Mouse (Mus musculus) MEL (cell line): ENCODE results near the gene Nkiras1. TPM values are rescaled to one million over a fixed set of nuclear protein-coding genes. Genes with fewer than 3 reads are reported as not detected.

Experiments used
- DNase-seq: peaks from one replicate; pipeline ENCODE4 v3.0.0; 2011; ENCODE audit warnings: low read depth, low spot score
- H3K27ac ChIP-seq: 2 replicates; pipeline ENCODE4 v1.5.1; 2012; ENCODE audit warnings: low read depth, mild to moderate bottlenecking, control low read depth, low read length, moderate library complexity; ENCODE audit not compliant: control insufficient read depth
- H3K27me3 ChIP-seq, 2 experiments: fragments of 150-350 bp in 1 of 2; sonication (generic) in 1 of 2; 2 replicates each; pipeline ENCODE4 v1.6.1; 2012; ENCODE audit warnings: low read length in 2 of 2, mild to moderate bottlenecking in 2 of 2, improper control_type of control experiment in 1 of 2, moderate library complexity in 1 of 2; ENCODE audit not compliant: insufficient read depth in 2 of 2, control insufficient read depth in 1 of 2
- H3K36me3 ChIP-seq, 2 experiments: 2 replicates each; pipeline ENCODE4 v1.6.1; 2012 to 2014; ENCODE audit warnings: low read length in 2 of 2, improper control_type of control experiment in 1 of 2, inconsistent platforms in 1 of 2, mild to moderate bottlenecking in 1 of 2; ENCODE audit not compliant: insufficient read depth in 2 of 2, control insufficient read depth in 1 of 2
- H3K4me1 ChIP-seq, 2 experiments: fragments of 150-350 bp in 1 of 2; sonication (generic) in 1 of 2; 2 replicates each; pipeline ENCODE4 v1.6.1; 2012; ENCODE audit warnings: low read length in 2 of 2, improper control_type of control experiment in 1 of 2, mild to moderate bottlenecking in 1 of 2; ENCODE audit not compliant: insufficient read depth in 2 of 2, control insufficient read depth in 1 of 2
- H3K4me3 ChIP-seq, 2 experiments: fragments of 150-350 bp in 1 of 2; sonication (generic) in 1 of 2; 2 replicates each; pipeline ENCODE4 v1.5.1; 2012; ENCODE audit warnings: low read depth in 2 of 2, low read length in 2 of 2, mild to moderate bottlenecking in 2 of 2, moderate library complexity in 2 of 2, control low read depth in 1 of 2, improper control_type of control experiment in 1 of 2; ENCODE audit not compliant: control insufficient read depth in 1 of 2, insufficient read depth in 1 of 2
- H3K79me2 ChIP-seq: 2 replicates; pipeline ENCODE4 v1.6.1; 2012; ENCODE audit warnings: mild to moderate bottlenecking, low read length, moderate library complexity; ENCODE audit not compliant: control insufficient read depth, poor library complexity, insufficient read depth
- H3K9ac ChIP-seq: 2 replicates; pipeline ENCODE4 v1.6.1; 2012; ENCODE audit warnings: low read depth, mild to moderate bottlenecking, control low read depth, low read length, moderate library complexity; ENCODE audit not compliant: control insufficient read depth, poor library complexity, severe bottlenecking
- H3K9me3 ChIP-seq: fragments of 150-350 bp; sonication (generic); replicated peaks from 2 replicates; pipeline ENCODE4 v1.6.1; 2012; ENCODE audit warnings: mild to moderate bottlenecking, low read length, improper control_type of control experiment, moderate library complexity; ENCODE audit not compliant: insufficient read depth
- CHD1 ChIP-seq: IDR thresholded peaks from 2 replicates; pipeline ENCODE4 v1.6.1; 2012; ENCODE audit warnings: low read depth, mild to moderate bottlenecking, inconsistent platforms, low read length, improper control_type of control experiment
- CHD2 ChIP-seq: IDR thresholded peaks from 2 replicates; pipeline ENCODE4 v1.6.1; 2011; ENCODE audit warnings: low read length, improper control_type of control experiment
- E2F4 ChIP-seq: IDR thresholded peaks from 2 replicates; pipeline ENCODE4 v1.6.1; 2011; ENCODE audit warnings: low read depth, low read length, improper control_type of control experiment, borderline replicate concordance
- ELF1 ChIP-seq: IDR thresholded peaks from 2 replicates; pipeline ENCODE4 v1.6.1; 2014; ENCODE audit warnings: low read depth, mild to moderate bottlenecking, inconsistent platforms, low read length, improper control_type of control experiment, moderate library complexity
- EP300 ChIP-seq, 2 experiments: IDR thresholded peaks; 2 replicates each; pipeline ENCODE4 v1.6.1; 2011; ENCODE audit warnings: improper control_type of control experiment in 2 of 2, low read length in 2 of 2, low read depth in 1 of 2, mild to moderate bottlenecking in 1 of 2
- ETS1 ChIP-seq: IDR thresholded peaks from 2 replicates; pipeline ENCODE4 v1.6.1; 2012; ENCODE audit warnings: low read depth, mild to moderate bottlenecking, inconsistent platforms, low read length, improper control_type of control experiment, moderate library complexity
- GABPA ChIP-seq: IDR thresholded peaks from 2 replicates; pipeline ENCODE4 v1.6.1; 2012; ENCODE audit warnings: low read depth, mild to moderate bottlenecking, inconsistent platforms, low read length, improper control_type of control experiment, moderate library complexity
- GATA1 ChIP-seq: IDR thresholded peaks from 2 replicates; pipeline ENCODE4 v1.6.1; 2011; ENCODE audit warnings: low read depth, low read length, improper control_type of control experiment
- JUND ChIP-seq: IDR thresholded peaks from 2 replicates; pipeline ENCODE4 v1.6.1; 2011; ENCODE audit warnings: low read depth, mild to moderate bottlenecking, improper control_type of control experiment, low read length
- KAT2A ChIP-seq: conservative IDR thresholded peaks from 2 replicates; pipeline ENCODE4 v1.6.1; 2012; ENCODE audit warnings: low read depth, low read length, improper control_type of control experiment, inconsistent platforms
- MAFK ChIP-seq: IDR thresholded peaks from 2 replicates; pipeline ENCODE4 v1.6.1; 2011; ENCODE audit warnings: low read depth, mild to moderate bottlenecking, low read length, improper control_type of control experiment, borderline replicate concordance
- MAZ ChIP-seq: IDR thresholded peaks from 2 replicates; pipeline ENCODE4 v1.6.1; 2012; ENCODE audit warnings: low read depth, mild to moderate bottlenecking, inconsistent platforms, low read length, improper control_type of control experiment
- MXI1 ChIP-seq: IDR thresholded peaks from 2 replicates; pipeline ENCODE4 v1.6.1; 2011; ENCODE audit warnings: mild to moderate bottlenecking, low read depth, low read length, improper control_type of control experiment
- NRF1 ChIP-seq: IDR thresholded peaks from 2 replicates; pipeline ENCODE4 v1.6.1; 2014; ENCODE audit warnings: low read depth, mild to moderate bottlenecking, inconsistent platforms, low read length, improper control_type of control experiment, moderate library complexity; ENCODE audit not compliant: poor library complexity, insufficient read depth, severe bottlenecking
- POLR2AphosphoS2 ChIP-seq: IDR thresholded peaks from 2 replicates; pipeline ENCODE4 v1.6.1; 2011; ENCODE audit warnings: low read length, improper control_type of control experiment
- POLR2AphosphoS5 ChIP-seq: IDR thresholded peaks from 2 replicates; pipeline ENCODE4 v1.6.1; 2012; ENCODE audit warnings: low read depth, borderline replicate concordance, mild to moderate bottlenecking, inconsistent platforms, low read length, moderate library complexity, mixed read lengths
- RAD21 ChIP-seq: IDR thresholded peaks from 2 replicates; pipeline ENCODE4 v1.6.1; 2011; ENCODE audit warnings: mild to moderate bottlenecking, low read depth, low read length, improper control_type of control experiment
- RCOR1 ChIP-seq: IDR thresholded peaks from 2 replicates; pipeline ENCODE4 v1.6.1; 2012; ENCODE audit warnings: low read depth, mild to moderate bottlenecking, inconsistent platforms, low read length, improper control_type of control experiment
- SMC3 ChIP-seq: IDR thresholded peaks from 2 replicates; pipeline ENCODE4 v1.6.1; 2011; ENCODE audit warnings: low read depth, low read length, improper control_type of control experiment
- TAL1 ChIP-seq: IDR thresholded peaks from 2 replicates; pipeline ENCODE4 v1.6.1; 2012; ENCODE audit warnings: mild to moderate bottlenecking, inconsistent platforms, low read length, moderate library complexity, mixed read lengths
- UBTF ChIP-seq: IDR thresholded peaks from 2 replicates; pipeline ENCODE4 v1.6.1; 2012; ENCODE audit warnings: low read depth, mild to moderate bottlenecking, inconsistent platforms, low read length, improper control_type of control experiment, moderate library complexity, borderline replicate concordance; ENCODE audit not compliant: insufficient read depth
- USF1 ChIP-seq: IDR thresholded peaks from 2 replicates; pipeline ENCODE4 v1.6.1; 2014; ENCODE audit warnings: low read depth, mild to moderate bottlenecking, inconsistent platforms, low read length, improper control_type of control experiment, moderate library complexity
- ZC3H11A ChIP-seq: IDR thresholded peaks from 2 replicates; pipeline ENCODE4 v1.6.1; 2012; ENCODE audit warnings: low read depth, mild to moderate bottlenecking, inconsistent platforms, low read length, improper control_type of control experiment
- ZMIZ1 ChIP-seq: IDR thresholded peaks from 2 replicates; pipeline ENCODE4 v1.6.1; 2012; ENCODE audit warnings: low read depth, mild to moderate bottlenecking, inconsistent platforms, low read length, improper control_type of control experiment, moderate library complexity
- ZNF384 ChIP-seq: IDR thresholded peaks from 2 replicates; pipeline ENCODE4 v1.6.1; 2012; ENCODE audit warnings: low read depth, mild to moderate bottlenecking, inconsistent platforms, low read length, improper control_type of control experiment
- polyA plus RNA-seq, 2 experiments: library from polyadenylated mRNA; stranded (reverse) in 1 of 2; unstranded in 1 of 2; fragments of >175 nt in 1 of 2; fragments of >200 nt in 1 of 2; gene quantifications; 2 replicates each; pipeline versions ENCODE4 v1.2.1 to v1.2.4; 2012; ENCODE audit warnings: low replicate concordance in 2 of 2, low read depth in 1 of 2; ENCODE audit not compliant: insufficient read length in 2 of 2, insufficient read depth in 1 of 2, missing spikeins in 1 of 2
- total RNA-seq: library from RNA; depleted of rRNA; stranded (reverse); fragments of 300-350 nt; gene quantifications from 2 replicates; pipeline ENCODE4 v1.2.3, GENCODE M21; 2012

The Nkiras1 gene
- total and polyA plus RNA-seq, 3 experiments, result 6.8 to 6.9 TPM; not detected in 1

DNA sequence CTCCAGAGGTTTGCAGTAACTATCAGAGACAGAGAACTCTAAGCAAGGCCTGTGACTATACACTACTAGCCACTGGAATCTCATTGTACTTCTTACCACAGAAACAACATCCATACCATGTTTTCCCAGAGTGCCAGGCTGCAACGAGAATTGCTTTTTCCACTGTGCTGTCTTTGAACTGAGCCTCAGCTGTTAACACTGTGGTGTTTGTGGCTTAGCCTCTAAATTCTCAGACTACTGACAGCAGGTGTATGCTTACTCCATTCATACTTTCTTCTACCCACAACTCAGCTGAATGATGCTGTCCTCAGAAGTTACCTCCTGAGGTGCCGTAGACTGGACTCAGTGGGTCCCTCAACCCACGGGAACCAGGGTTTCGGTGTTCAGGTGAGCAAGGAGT, 29.1 kb upstream of the Nkiras1 start:
- H3K27me3 ChIP-seq, result no peaks in the 10 kb centered on the region
- no peak overlapping the region for H3K9ac ChIP-seq
- H3K79me2 ChIP-seq, result peaks cover 2% of the 10 kb centered on the region; the same call in 1 of the 2 replicates
- H3K9me3 ChIP-seq, result no peaks in the 10 kb centered on the region
- no peak overlapping the region for H3K4me3 ChIP-seq
- peaks cover 2 to 4% of the 10 kb centered on the region in 2 experiments; a peak in 3 of 4 replicates for H3K4me1 ChIP-seq
- H3K36me3 ChIP-seq, result peaks cover 0 to 8% of the 10 kb centered on the region in 2 experiments; a peak in 2 of 4 replicates
- TF ChIP-seq USF1, result no peak
- TF ChIP-seq JUND, result no peak
- TF ChIP-seq CHD2, result no peak
- TF ChIP-seq POLR2AphosphoS2, result no peak
- no peak for TF ChIP-seq ELF1
- TF ChIP-seq MAZ, result no peak
- TF ChIP-seq ETS1, result no peak
- TF ChIP-seq NRF1, result no peak
- no peak for TF ChIP-seq POLR2AphosphoS5
- TF ChIP-seq SMC3, result no peak
- TF ChIP-seq GABPA, result no peak
- no peak for TF ChIP-seq RCOR1
- TF ChIP-seq CHD1, result no peak
- TF ChIP-seq ZNF384, result no peak
- TF ChIP-seq RAD21, result no peak
- TF ChIP-seq EP300 (IDR thresholded peaks at IDR 0.05; ENCODE audit: low read depth in 1 of 2, low read length in 2 of 2), result no peak
- no peak for TF ChIP-seq ZMIZ1
- no peak for TF ChIP-seq MAFK
- H3K27ac ChIP-seq, result no peak overlapping the region
- DNase-seq, result no peak

DNA sequence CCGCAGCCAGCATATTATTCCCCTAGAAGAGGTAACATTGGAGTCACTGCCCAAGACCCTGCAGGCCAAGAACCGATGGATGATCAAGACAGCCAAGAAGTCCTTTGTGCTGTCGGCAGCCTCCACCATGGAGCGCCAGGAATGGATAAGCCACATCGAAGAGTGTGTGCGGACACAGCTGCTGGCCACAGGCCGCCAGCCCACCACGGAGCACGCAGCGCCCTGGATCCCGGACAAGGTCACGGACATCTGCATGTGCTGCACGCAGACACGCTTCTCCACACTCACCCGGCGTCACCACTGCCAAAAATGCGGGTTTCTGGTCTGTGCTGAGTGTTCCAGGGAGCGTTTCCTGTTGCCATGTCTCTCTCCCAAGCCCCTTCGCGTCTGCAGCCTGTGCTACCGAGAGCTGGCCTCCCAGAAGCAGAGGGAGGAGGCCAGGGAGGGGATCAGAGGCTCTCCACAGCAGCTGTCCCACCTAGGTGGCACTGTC, 28.3 kb upstream of the Nkiras1 start:
- Histone ChIP-seq H3K9me3 (no peaks in the 10 kb centered on the region), H3K79me2 (peaks cover 2% of the 10 kb centered on the region; the same call in 1 of the 2 replicates)
- no peak for TF ChIP-seq EP300 (IDR thresholded peaks at IDR 0.05; ENCODE audit: low read depth in 1 of 2, low read length in 2 of 2)
- TF ChIP-seq E2F4, result no peak
- TF ChIP-seq TAL1, result no peak
- TF ChIP-seq ELF1, result no peak
- no peak for TF ChIP-seq MXI1
- no peak for TF ChIP-seq ZNF384
- TF ChIP-seq KAT2A, result no peak
- TF ChIP-seq CHD1, result no peak
- no peak for TF ChIP-seq ZC3H11A
- TF ChIP-seq ETS1, result no peak
- no peak for TF ChIP-seq POLR2AphosphoS2
- no peak for TF ChIP-seq RAD21
- TF ChIP-seq RCOR1, result no peak
- no peak for TF ChIP-seq GATA1
- TF ChIP-seq UBTF, result no peak
- TF ChIP-seq, all 39 proteins: peak for 0
- DNase-seq, result no peak
- Histone ChIP-seq H3K27me3 (no peaks in the 10 kb centered on the region), H3K4me1 (peaks cover 0 to 2% of the 10 kb centered on the region in 2 experiments; a peak in 1 of 4 replicates), H3K4me3 (no peak overlapping the region), H3K9ac (no peak overlapping the region), H3K27ac (no peak overlapping the region), H3K36me3 (peaks cover 0 to 4% of the 10 kb centered on the region in 2 experiments; a peak in 2 of 4 replicates)
